Mouse (Mus musculus): ENCODE data around the gene Gal3st1. TPM values are rescaled to one million over a fixed set of nuclear protein-coding genes. Genes with fewer than 3 reads are reported as not detected.
"Not testable (repeated sequence)": the region's sequence is repeated elsewhere in the genome, so short reads cannot be mapped to it uniquely, and the experiment has no call there.

Gene Gal3st1
- polyA plus RNA-seq, 1 experiment from 2014 or later = 30.6 TPM

GRCm38 (mm10) chr11:3946386-3946785 is 37.0 kb upstream of the Gal3st1 start:
- no peak overlapping the region for H3K4me2 ChIP-seq (replicated peaks; ENCODE audit: low read depth)
- no peaks in the 10 kb centered on the region for H3K4me1 ChIP-seq (replicated peaks; ENCODE audit: control insufficient read depth, insufficient read depth, low read length)
- no peak overlapping the region for H3K9ac ChIP-seq (ENCODE audit: low read depth, low read length)
- 34% methylated on average over 1 of the region's 1 CpGs for WGBS
- H3K4me3 ChIP-seq (ENCODE audit: low read depth, low read length) = no peak overlapping the region
- ATAC-seq = no peak
- no peaks in the 10 kb centered on the region for H3K36me3 ChIP-seq (ENCODE audit: control insufficient read depth, insufficient read depth)
- no peaks in the 10 kb centered on the region for H3K27me3 ChIP-seq (replicated peaks; ENCODE audit: control insufficient read depth, insufficient read depth, low read length)
- TF ChIP-seq CTCF (IDR thresholded peaks at IDR 0.05; ENCODE audit: low read depth) = no peak
- H3K9me3 ChIP-seq (ENCODE audit: control insufficient read depth) = no peaks in the 10 kb centered on the region
- H3K27ac ChIP-seq (ENCODE audit: low read depth, low read length) = no peak overlapping the region

- not testable (repeated sequence) for H3K4me3 ChIP-seq (ENCODE audit: low read depth, low read length); H3K9me3 ChIP-seq (ENCODE audit: control insufficient read depth); H3K27me3 ChIP-seq (replicated peaks; ENCODE audit: control insufficient read depth, insufficient read depth, low read length); H3K27ac ChIP-seq (ENCODE audit: low read depth, low read length); H3K4me1 ChIP-seq (replicated peaks; ENCODE audit: control insufficient read depth, insufficient read depth, low read length); H3K36me3 ChIP-seq (ENCODE audit: control insufficient read depth, insufficient read depth); H3K9ac ChIP-seq (ENCODE audit: low read depth, low read length); ATAC-seq; H3K4me2 ChIP-seq (replicated peaks; ENCODE audit: low read depth)
- 90% methylated on average over 5 of the region's 5 CpGs for WGBS
These were observed 28.6 kb upstream of the Gal3st1 start for GRCm38 (mm10) chr11:3954876-3955275.

- not testable (repeated sequence) for H3K4me3 ChIP-seq (ENCODE audit: low read depth, low read length); H3K27me3 ChIP-seq (replicated peaks; ENCODE audit: control insufficient read depth, insufficient read depth, low read length); ATAC-seq; H3K9ac ChIP-seq (ENCODE audit: low read depth, low read length); H3K36me3 ChIP-seq (ENCODE audit: control insufficient read depth, insufficient read depth); H3K9me3 ChIP-seq (ENCODE audit: control insufficient read depth); H3K27ac ChIP-seq (ENCODE audit: low read depth, low read length); H3K4me2 ChIP-seq (replicated peaks; ENCODE audit: low read depth); H3K4me1 ChIP-seq (replicated peaks; ENCODE audit: control insufficient read depth, insufficient read depth, low read length)
- WGBS = 75% methylated on average over 4 of the region's 4 CpGs
These were observed 28.1 kb upstream of the Gal3st1 start for GRCm38 (mm10) chr11:3955371-3955770.

- Histone ChIP-seq H3K4me3 (ENCODE audit: low read depth, low read length) (no peak overlapping the region), H3K4me2 (replicated peaks; ENCODE audit: low read depth) (no peak overlapping the region), H3K27me3 (replicated peaks; ENCODE audit: control insufficient read depth, insufficient read depth, low read length) (no peaks in the 10 kb centered on the region), H3K27ac (ENCODE audit: low read depth, low read length) (no peak overlapping the region), H3K36me3 (ENCODE audit: control insufficient read depth, insufficient read depth) (no peaks in the 10 kb centered on the region), H3K9ac (ENCODE audit: low read depth, low read length) (no peak overlapping the region), H3K9me3 (ENCODE audit: control insufficient read depth) (no peaks in the 10 kb centered on the region), H3K4me1 (replicated peaks; ENCODE audit: control insufficient read depth, insufficient read depth, low read length) (peaks cover 3% of the 10 kb centered on the region; the same call in 1 of the 2 replicates)
- TF ChIP-seq CTCF (IDR thresholded peaks at IDR 0.05; ENCODE audit: low read depth) = no peak
- no peak for ATAC-seq
- 47% methylated on average over 2 of the region's 2 CpGs for WGBS
These were observed 22.5 kb upstream of the Gal3st1 start for GRCm38 (mm10) chr11:3960901-3961300.

- no peak for TF ChIP-seq CTCF (IDR thresholded peaks at IDR 0.05; ENCODE audit: low read depth)
- Histone ChIP-seq H3K4me1 (replicated peaks; ENCODE audit: control insufficient read depth, insufficient read depth, low read length) (peaks cover 3% of the 10 kb centered on the region; the same call in 1 of the 2 replicates), H3K27me3 (replicated peaks; ENCODE audit: control insufficient read depth, insufficient read depth, low read length) (no peaks in the 10 kb centered on the region), H3K27ac (ENCODE audit: low read depth, low read length) (no peak overlapping the region), H3K9ac (ENCODE audit: low read depth, low read length) (no peak overlapping the region), H3K9me3 (ENCODE audit: control insufficient read depth) (no peaks in the 10 kb centered on the region), H3K4me2 (replicated peaks; ENCODE audit: low read depth) (no peak overlapping the region), H3K4me3 (ENCODE audit: low read depth, low read length) (no peak overlapping the region), H3K36me3 (ENCODE audit: control insufficient read depth, insufficient read depth) (no peaks in the 10 kb centered on the region)
- no peak for ATAC-seq
- WGBS = 65% methylated on average over 3 of the region's 3 CpGs
These were observed 21.7 kb upstream of the Gal3st1 start for GRCm38 (mm10) chr11:3961761-3962160.

- ATAC-seq = peak; percentile 5; the same call in 1 of the 2 replicates
These were observed 20.3 kb upstream of the Gal3st1 start for GRCm38 (mm10) chr11:3963155-3963554.

More at GRCm38 (mm10) chr11:3963155-3963554, 20.3 kb upstream of the Gal3st1 start:
- Histone ChIP-seq H3K36me3 (ENCODE audit: control insufficient read depth, insufficient read depth) (0 out of 2 replicates have a peak, but pooled peaks cover under 1% of the 10 kb centered on the region), H3K27me3 (replicated peaks; ENCODE audit: control insufficient read depth, insufficient read depth, low read length) (no peaks in the 10 kb centered on the region), H3K4me1 (replicated peaks; ENCODE audit: control insufficient read depth, insufficient read depth, low read length) (peaks cover 3% of the 10 kb centered on the region; the same call in 1 of the 2 replicates), H3K4me2 (replicated peaks; ENCODE audit: low read depth) (peak overlapping the region; percentile 77), H3K9me3 (ENCODE audit: control insufficient read depth) (no peaks in the 10 kb centered on the region), H3K27ac (ENCODE audit: low read depth, low read length) (no peak overlapping the region), H3K9ac (ENCODE audit: low read depth, low read length) (0 out of 2 replicates have a peak overlapping the region, but pooled peaks have one; percentile 59), H3K4me3 (ENCODE audit: low read depth, low read length) (0 out of 2 replicates have a peak overlapping the region, but pooled peaks have one; percentile 64)
- 75% methylated on average over 10 of the region's 10 CpGs for WGBS
- TF ChIP-seq CTCF (IDR thresholded peaks at IDR 0.05; ENCODE audit: low read depth) = no peak
